Mouse (Mus musculus): ENCODE results near the gene Spryd7. TPM values are rescaled to one million over a fixed set of nuclear protein-coding genes. Genes with fewer than 3 reads are reported as not detected.
"Not testable (repeated sequence)": the region's sequence is repeated elsewhere in the genome, so short reads cannot be mapped to it uniquely, and the experiment has no call there.

Spryd7 gene
- polyA plus RNA-seq (2012; rRNA removed): 41.1 and 41.7 TPM in 2 replicates

DNA sequence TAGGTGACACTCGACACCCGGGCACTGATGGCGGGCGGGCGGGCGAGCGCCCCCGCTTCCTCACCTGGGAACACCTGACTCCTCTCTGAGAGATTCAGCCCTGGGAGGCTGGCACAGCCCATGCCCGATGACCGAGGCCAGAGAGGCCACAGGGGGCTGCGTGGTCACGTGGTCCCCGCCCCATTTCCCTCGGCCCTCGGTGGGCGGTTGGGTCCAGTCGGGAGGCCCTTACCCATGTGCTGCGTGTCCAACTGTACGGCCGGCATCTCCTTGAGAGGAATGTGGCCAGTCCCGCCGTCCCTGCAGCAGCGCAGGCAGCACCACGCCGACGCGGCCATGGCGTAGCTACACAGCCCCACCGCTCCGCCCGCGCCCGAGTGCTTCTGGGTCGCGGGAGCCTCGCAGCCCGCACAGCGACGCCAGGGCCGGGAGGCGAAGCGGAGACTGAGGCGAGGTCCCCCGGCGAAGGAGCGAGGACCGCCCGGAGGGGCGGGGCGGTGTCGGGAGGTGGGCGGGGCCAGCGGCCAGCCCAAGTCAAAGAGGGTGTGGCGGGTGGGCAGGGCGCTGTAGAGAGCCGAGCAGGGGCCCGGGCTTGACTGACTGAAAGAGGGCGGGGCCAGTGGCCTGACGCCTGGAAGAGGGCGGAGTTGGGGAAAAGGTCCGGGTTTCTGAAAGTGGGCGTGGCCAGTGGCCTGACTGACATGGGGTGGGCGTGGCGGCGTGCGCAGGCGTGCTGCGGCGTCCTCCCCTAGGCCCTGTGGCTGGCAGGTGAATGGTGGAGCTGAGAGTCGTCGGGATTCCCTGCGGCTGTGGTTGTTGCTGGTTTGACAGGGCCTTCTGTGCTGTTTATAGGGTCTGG is at the start of gene Spryd7:
Gene Spryd7 (minus strand): TSS at position 598 of the 859 bp plus-strand sequence.
- H3K27me3 ChIP-seq (ENCODE audit: control insufficient read depth, insufficient read depth, low read length): no peaks in the 10 kb centered on the region
- peak; percentile 70 for TF ChIP-seq POLR2A (IDR thresholded peaks at IDR 0.05; ENCODE audit: borderline replicate concordance, insufficient read depth, low read length)
- no peak for TF ChIP-seq CTCF (IDR thresholded peaks at IDR 0.05; ENCODE audit: borderline replicate concordance, insufficient read depth, low read depth, low read length)
- H3K27ac ChIP-seq (ENCODE audit: insufficient read depth, low read length): peak within 1 kb of the TSS; percentile 89
- H3K4me3 ChIP-seq (replicated peaks; ENCODE audit: insufficient read depth, low read depth, low read length): peak within 1 kb of the TSS; percentile 86
- DNase-seq: peak; percentile 99
- H3K4me1 ChIP-seq (ENCODE audit: control insufficient read depth, insufficient read depth, low read length): peaks cover 4% of the 10 kb centered on the region
- under 1% methylated on average over 72 of the region's 72 CpGs for WGBS

DNA sequence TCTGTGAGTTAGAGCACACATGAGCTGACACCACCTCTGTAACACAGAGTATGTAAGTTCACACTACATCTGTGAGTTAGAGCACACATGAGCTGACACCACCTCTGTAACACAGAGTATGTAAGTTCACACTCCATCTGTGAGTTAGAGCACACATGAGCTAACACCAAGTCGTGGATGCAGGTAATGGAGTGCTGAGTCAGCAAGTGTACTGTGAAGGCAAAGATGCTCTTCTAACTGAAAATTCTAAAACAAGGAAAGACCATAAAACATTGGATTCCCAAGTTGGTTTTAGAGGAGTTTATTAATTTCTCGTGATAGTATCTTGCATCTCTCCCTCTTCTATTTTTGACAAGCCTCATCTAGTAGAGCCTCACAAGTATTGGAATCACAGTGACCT is 49.4 kb upstream of the Spryd7 start:
- not testable (repeated sequence) for H3K27me3 ChIP-seq (ENCODE audit: control insufficient read depth, insufficient read depth, low read length); DNase-seq; H3K4me1 ChIP-seq (ENCODE audit: control insufficient read depth, insufficient read depth, low read length); H3K27ac ChIP-seq (ENCODE audit: insufficient read depth, low read length); H3K4me3 ChIP-seq (replicated peaks; ENCODE audit: insufficient read depth, low read depth, low read length)
- WGBS: 84% methylated on average over 2 of the region's 2 CpGs

DNA sequence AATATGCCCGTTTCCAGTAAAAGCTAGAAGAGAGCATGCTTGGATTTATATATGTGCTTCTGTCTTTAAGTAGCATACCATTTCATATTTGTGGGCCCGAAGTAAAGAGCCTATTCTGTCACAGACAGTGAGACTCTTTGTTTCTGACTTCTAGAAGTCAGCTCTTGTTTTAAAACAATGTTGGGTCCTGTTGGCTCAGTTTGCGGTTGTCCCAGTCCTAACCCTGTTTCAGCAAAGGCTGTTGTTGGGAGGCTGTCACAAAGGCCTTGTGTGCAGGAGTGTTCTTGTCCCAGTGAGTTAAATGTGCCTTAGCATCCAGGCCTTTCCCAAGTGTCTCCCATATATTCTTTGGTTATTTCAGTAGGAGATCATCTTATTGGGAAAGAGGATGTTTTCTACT is 47.4 kb upstream of the Spryd7 start:
- Histone ChIP-seq H3K4me3 (replicated peaks; ENCODE audit: insufficient read depth, low read depth, low read length) (no peak overlapping the region), H3K27me3 (ENCODE audit: control insufficient read depth, insufficient read depth, low read length) (no peaks in the 10 kb centered on the region), H3K4me1 (ENCODE audit: control insufficient read depth, insufficient read depth, low read length) (peaks cover 3% of the 10 kb centered on the region), H3K27ac (ENCODE audit: insufficient read depth, low read length) (no peak overlapping the region)
- no peak for TF ChIP-seq CTCF (IDR thresholded peaks at IDR 0.05; ENCODE audit: borderline replicate concordance, insufficient read depth, low read depth, low read length)
- no peak for TF ChIP-seq POLR2A (IDR thresholded peaks at IDR 0.05; ENCODE audit: borderline replicate concordance, insufficient read depth, low read length)
- DNase-seq: no peak
- WGBS: 92% methylated on average over 3 of the region's 3 CpGs

DNA sequence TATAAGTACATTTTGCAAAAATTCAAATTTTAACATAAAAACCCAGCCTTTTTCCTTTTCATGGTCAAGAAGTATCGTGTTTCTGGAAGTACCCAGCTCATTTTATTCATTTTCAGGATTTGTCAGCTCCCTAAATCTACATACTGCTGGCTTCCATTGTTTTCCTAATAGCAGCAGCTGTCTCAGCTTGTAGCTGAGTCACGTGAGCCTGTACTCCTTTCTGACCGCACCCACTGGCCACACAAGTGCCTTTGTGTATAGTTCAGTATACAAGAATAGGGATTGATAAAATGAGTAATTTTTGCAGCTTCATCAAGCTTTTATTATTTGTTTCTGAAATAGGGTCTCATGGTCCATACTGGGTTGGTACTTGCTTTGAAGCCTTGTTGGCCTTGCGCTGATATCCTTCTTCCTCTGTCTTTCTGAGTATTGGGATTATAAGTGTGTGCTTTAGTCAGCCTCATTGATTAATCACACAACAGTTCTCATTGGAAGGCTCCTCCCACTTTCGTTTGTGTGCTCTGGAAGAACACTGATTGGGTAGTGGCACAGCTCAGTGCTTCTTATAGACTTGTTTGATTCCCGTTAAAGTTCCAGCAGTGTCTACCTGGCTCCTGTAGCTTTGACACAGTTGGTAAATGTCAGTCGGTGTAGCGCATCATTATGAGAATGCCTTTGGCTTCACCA is 46.5 kb upstream of the Spryd7 start:
- no peaks in the 10 kb centered on the region for H3K27me3 ChIP-seq (ENCODE audit: control insufficient read depth, insufficient read depth, low read length)
- WGBS: 74% methylated on average over 8 of the region's 8 CpGs
- no peak for DNase-seq
- no peak overlapping the region for H3K4me3 ChIP-seq (replicated peaks; ENCODE audit: insufficient read depth, low read depth, low read length)
- TF ChIP-seq POLR2A (IDR thresholded peaks at IDR 0.05; ENCODE audit: borderline replicate concordance, insufficient read depth, low read length) (no peak), CTCF (IDR thresholded peaks at IDR 0.05; ENCODE audit: borderline replicate concordance, insufficient read depth, low read depth, low read length) (no peak)
- peaks cover 3% of the 10 kb centered on the region for H3K4me1 ChIP-seq (ENCODE audit: control insufficient read depth, insufficient read depth, low read length)
- peak overlapping the region; percentile 56; the same call in 1 of the 2 replicates for H3K27ac ChIP-seq (ENCODE audit: insufficient read depth, low read length)

GRCm38 (mm10) chr14:61601348-61601747 is 44.7 kb upstream of the Spryd7 start:
- no peak overlapping the region for H3K4me3 ChIP-seq (replicated peaks; ENCODE audit: insufficient read depth, low read depth, low read length)
- no peak for DNase-seq
- H3K4me1 ChIP-seq (ENCODE audit: control insufficient read depth, insufficient read depth, low read length): peaks cover 3% of the 10 kb centered on the region
- TF ChIP-seq CTCF (IDR thresholded peaks at IDR 0.05; ENCODE audit: borderline replicate concordance, insufficient read depth, low read depth, low read length) (no peak), POLR2A (IDR thresholded peaks at IDR 0.05; ENCODE audit: borderline replicate concordance, insufficient read depth, low read length) (no peak)
- H3K27ac ChIP-seq (ENCODE audit: insufficient read depth, low read length): no peak overlapping the region
- no peaks in the 10 kb centered on the region for H3K27me3 ChIP-seq (ENCODE audit: control insufficient read depth, insufficient read depth, low read length)
- WGBS: 89% methylated on average over 9 of the region's 9 CpGs

- Histone ChIP-seq H3K4me1 (ENCODE audit: control insufficient read depth, insufficient read depth, low read length) (peaks cover 3% of the 10 kb centered on the region), H3K27me3 (ENCODE audit: control insufficient read depth, insufficient read depth, low read length) (no peaks in the 10 kb centered on the region), H3K27ac (ENCODE audit: insufficient read depth, low read length) (0 out of 2 replicates have a peak overlapping the region, but pooled peaks have one; percentile 48), H3K4me3 (replicated peaks; ENCODE audit: insufficient read depth, low read depth, low read length) (peak overlapping the region; percentile 86)
- peak; percentile 91 for DNase-seq
- WGBS: 4% methylated on average over 43 of the region's 44 CpGs
- TF ChIP-seq CTCF (IDR thresholded peaks at IDR 0.05; ENCODE audit: borderline replicate concordance, insufficient read depth, low read depth, low read length): no peak
- peak; percentile 51; the same call in 1 of the 2 replicates for TF ChIP-seq POLR2A (IDR thresholded peaks at IDR 0.05; ENCODE audit: borderline replicate concordance, insufficient read depth, low read length)
Measured at GRCm38 (mm10) chr14:61599057-61599806, 42.5 kb upstream of the Spryd7 start.

DNA sequence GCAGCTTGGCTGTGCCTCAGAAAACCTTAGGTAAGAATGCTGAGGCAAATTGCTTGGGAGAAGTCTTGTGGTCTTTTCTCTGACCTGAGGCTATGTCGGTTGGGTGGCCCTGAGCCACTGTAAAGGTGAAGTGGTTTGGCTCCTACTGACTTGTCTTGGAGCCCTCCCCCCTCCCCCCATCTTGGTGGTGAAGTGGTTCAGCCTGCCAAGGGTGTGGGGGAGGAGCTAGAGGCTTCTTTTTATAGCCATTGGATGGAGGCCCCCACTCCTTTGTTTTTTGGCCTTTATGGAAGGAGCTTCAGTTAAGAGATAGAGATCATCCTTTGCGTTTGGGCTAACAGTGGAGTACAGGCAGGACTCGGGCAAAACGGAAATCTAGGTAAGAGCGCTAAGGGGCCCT is 41.3 kb upstream of the Spryd7 start, which contains the start of gene Trim13:
Gene Trim13 (plus strand): TSS at position 280 of the 400 bp plus-strand sequence.
- Histone ChIP-seq H3K27me3 (ENCODE audit: control insufficient read depth, insufficient read depth, low read length) (no peaks in the 10 kb centered on the region), H3K27ac (ENCODE audit: insufficient read depth, low read length) (no peak within 1 kb of the TSS), H3K4me3 (replicated peaks; ENCODE audit: insufficient read depth, low read depth, low read length) (peak within 1 kb of the TSS; percentile 86), H3K4me1 (ENCODE audit: control insufficient read depth, insufficient read depth, low read length) (peaks cover 3% of the 10 kb centered on the region)
- WGBS: 78% methylated on average over 5 of the region's 5 CpGs
- TF ChIP-seq POLR2A (IDR thresholded peaks at IDR 0.05; ENCODE audit: borderline replicate concordance, insufficient read depth, low read length) (no peak), CTCF (IDR thresholded peaks at IDR 0.05; ENCODE audit: borderline replicate concordance, insufficient read depth, low read depth, low read length) (no peak)
- no peak for DNase-seq
